Mouse (Mus musculus) CH12.LX (cell line): ENCODE data around the gene Dner. TPM values are rescaled to one million over a fixed set of nuclear protein-coding genes. Genes with fewer than 3 reads are reported as not detected.

Experiments
- DNase-seq: peaks from one replicate; pipeline ENCODE4 v3.0.0-alpha.2; 2013; ENCODE audit errors: extremely low read depth
- H3K27ac ChIP-seq: 2 replicates; pipeline ENCODE4 v1.5.1; 2012; ENCODE audit warnings: low read depth, mild to moderate bottlenecking, control low read depth, moderate library complexity; ENCODE audit not compliant: insufficient read depth
- H3K27me3 ChIP-seq: replicated peaks from 2 replicates; pipeline ENCODE3; 2012; ENCODE audit warnings: inconsistent platforms
- H3K36me3 ChIP-seq, 2 experiments: replicated peaks in 1 of 2; 2 replicates each; pipeline versions ENCODE3 to v1.6.1; 2012; ENCODE audit warnings: inconsistent platforms in 1 of 2, low read length in 1 of 2, mild to moderate bottlenecking in 1 of 2, mixed read lengths in 1 of 2, moderate library complexity in 1 of 2; ENCODE audit not compliant: control insufficient read depth in 1 of 2, insufficient read depth in 1 of 2
- H3K4me1 ChIP-seq, 2 experiments: 2 replicates each; pipeline ENCODE4 v1.6.1; 2012; ENCODE audit warnings: inconsistent platforms in 1 of 2, moderate library complexity in 1 of 2; ENCODE audit not compliant: insufficient read depth in 2 of 2, control insufficient read depth in 1 of 2
- H3K4me2 ChIP-seq: 2 replicates; pipeline ENCODE4 v1.6.1; 2012; ENCODE audit warnings: low read depth, mild to moderate bottlenecking, control low read depth; ENCODE audit not compliant: poor library complexity, insufficient read depth, severe bottlenecking
- H3K4me3 ChIP-seq, 3 experiments: fragments of 150-350 bp in 1 of 3; sonication (generic) in 1 of 3; replicated peaks in 1 of 3; 2 replicates each; pipeline versions ENCODE3 to v1.5.1; 2011 to 2012; ENCODE audit warnings: low read depth in 2 of 3, low read length in 2 of 3, mild to moderate bottlenecking in 2 of 3, moderate library complexity in 2 of 3, control low read depth in 1 of 3, improper control_type of control experiment in 1 of 3, inconsistent platforms in 1 of 3, mixed read lengths in 1 of 3; ENCODE audit not compliant: poor library complexity in 1 of 3
- H3K79me2 ChIP-seq: replicated peaks from 2 replicates; pipeline ENCODE4 v1.6.1; 2012; ENCODE audit warnings: mild to moderate bottlenecking, moderate library complexity; ENCODE audit not compliant: control insufficient read depth, poor library complexity, insufficient read depth, severe bottlenecking; ENCODE audit errors: extremely low read depth
- H3K9ac ChIP-seq: 2 replicates; pipeline ENCODE4 v1.6.1; 2012; ENCODE audit warnings: low read depth, mild to moderate bottlenecking, control low read depth, moderate library complexity; ENCODE audit not compliant: insufficient read depth
- H3K9me3 ChIP-seq: replicated peaks from 2 replicates; pipeline ENCODE3; 2012; ENCODE audit warnings: low read length, inconsistent platforms, mixed read lengths
- CHD1 ChIP-seq: IDR thresholded peaks from 2 replicates; pipeline ENCODE4 v1.6.1; 2012; ENCODE audit warnings: low read depth, low read length, improper control_type of control experiment, inconsistent platforms
- CTCF ChIP-seq, 2 experiments: IDR thresholded peaks in 1 of 2; conservative IDR thresholded peaks in 1 of 2; 2 replicates each; pipeline ENCODE4 v1.5.1; 2011 to 2012; ENCODE audit warnings: low read depth in 2 of 2, low read length in 2 of 2, improper control_type of control experiment in 1 of 2, inconsistent platforms in 1 of 2, mild to moderate bottlenecking in 1 of 2, moderate library complexity in 1 of 2
- E2F4 ChIP-seq: IDR thresholded peaks from 2 replicates; pipeline ENCODE4 v1.6.1; 2011; ENCODE audit warnings: low read depth, low read length, improper control_type of control experiment; ENCODE audit not compliant: insufficient replicate concordance
- ELF1 ChIP-seq: IDR thresholded peaks from 2 replicates; pipeline ENCODE4 v1.6.1; 2014; ENCODE audit warnings: low read depth, mild to moderate bottlenecking, inconsistent platforms, low read length, improper control_type of control experiment
- GABPA ChIP-seq: IDR thresholded peaks from 2 replicates; pipeline ENCODE4 v1.6.1; 2012; ENCODE audit warnings: low read depth, low read length, improper control_type of control experiment, inconsistent platforms; ENCODE audit not compliant: insufficient replicate concordance
- JUN ChIP-seq: IDR thresholded peaks from 2 replicates; pipeline ENCODE4 v1.6.1; 2011; ENCODE audit warnings: low read depth, mild to moderate bottlenecking, low read length, improper control_type of control experiment, moderate library complexity; ENCODE audit not compliant: insufficient read depth
- JUND ChIP-seq: conservative IDR thresholded peaks from 2 replicates; pipeline ENCODE4 v1.6.1; 2011; ENCODE audit warnings: low read depth, low read length, improper control_type of control experiment
- KAT2A ChIP-seq: IDR thresholded peaks from 2 replicates; pipeline ENCODE4 v1.6.1; 2012; ENCODE audit warnings: low read length, improper control_type of control experiment, inconsistent platforms; ENCODE audit not compliant: insufficient replicate concordance
- MAFK ChIP-seq: IDR thresholded peaks from 2 replicates; pipeline ENCODE4 v1.6.1; 2011; ENCODE audit warnings: low read length, improper control_type of control experiment; ENCODE audit not compliant: insufficient replicate concordance
- MAX ChIP-seq: IDR thresholded peaks from 2 replicates; pipeline ENCODE4 v1.6.1; 2011; ENCODE audit warnings: low read length, improper control_type of control experiment
- MAZ ChIP-seq: IDR thresholded peaks from 2 replicates; pipeline ENCODE4 v1.6.1; 2012; ENCODE audit warnings: low read depth, mild to moderate bottlenecking, inconsistent platforms, low read length, improper control_type of control experiment, moderate library complexity
- MXI1 ChIP-seq: IDR thresholded peaks from 2 replicates; pipeline ENCODE4 v1.6.1; 2011; ENCODE audit warnings: mild to moderate bottlenecking, low read depth, low read length, improper control_type of control experiment
- NELFE ChIP-seq: IDR thresholded peaks from 2 replicates; pipeline ENCODE4 v1.6.1; 2011; ENCODE audit warnings: low read depth, low read length, improper control_type of control experiment
- NRF1 ChIP-seq: IDR thresholded peaks from 2 replicates; pipeline ENCODE4 v1.6.1; 2014; ENCODE audit warnings: low read depth, mild to moderate bottlenecking, inconsistent platforms, low read length, improper control_type of control experiment, moderate library complexity
- PAX5 ChIP-seq: IDR thresholded peaks from 2 replicates; pipeline ENCODE4 v1.6.1; 2012; ENCODE audit warnings: low read length, inconsistent platforms, mixed read lengths
- POLR2A ChIP-seq: IDR thresholded peaks from 2 replicates; pipeline ENCODE4 v1.6.1; 2011; ENCODE audit warnings: low read depth, mild to moderate bottlenecking, improper control_type of control experiment, low read length
- RAD21 ChIP-seq: IDR thresholded peaks from 2 replicates; pipeline ENCODE4 v1.6.1; 2011; ENCODE audit warnings: low read depth, mild to moderate bottlenecking, low read length, improper control_type of control experiment, moderate library complexity
- RCOR1 ChIP-seq: conservative IDR thresholded peaks from 2 replicates; pipeline ENCODE4 v1.6.1; 2012; ENCODE audit warnings: low read depth, mild to moderate bottlenecking, inconsistent platforms, low read length, improper control_type of control experiment
- SIN3A ChIP-seq: IDR thresholded peaks from 2 replicates; pipeline ENCODE4 v1.6.1; 2012; ENCODE audit warnings: low read length, improper control_type of control experiment, inconsistent platforms
- SMC3 ChIP-seq: IDR thresholded peaks from 2 replicates; pipeline ENCODE4 v1.6.1; 2011; ENCODE audit warnings: low read depth, low read length, improper control_type of control experiment
- TCF12 ChIP-seq: IDR thresholded peaks from 2 replicates; pipeline ENCODE4 v1.6.1; 2014; ENCODE audit warnings: low read depth, mild to moderate bottlenecking, inconsistent platforms, low read length, improper control_type of control experiment
- UBTF ChIP-seq: IDR thresholded peaks from 2 replicates; pipeline ENCODE4 v1.6.1; 2012; ENCODE audit warnings: low read depth, mild to moderate bottlenecking, inconsistent platforms, low read length, improper control_type of control experiment, moderate library complexity
- ZC3H11A ChIP-seq: IDR thresholded peaks from 2 replicates; pipeline ENCODE4 v1.6.1; 2012; ENCODE audit warnings: low read depth, mild to moderate bottlenecking, inconsistent platforms, low read length, improper control_type of control experiment
- ZKSCAN1 ChIP-seq: IDR thresholded peaks from 2 replicates; pipeline ENCODE4 v1.6.1; 2012; ENCODE audit warnings: low read depth, inconsistent platforms, low read length, improper control_type of control experiment, borderline replicate concordance
- dilution Hi-C: fragments of 300-500 bp; cut with MboI; formaldehyde crosslinking; loops from 2 replicates; pipeline ENCODE4 v1.14.3; 2020; ENCODE audit warnings: low sequenced_read_pairs; ENCODE audit not compliant: extremely low pct_unique_long_range_greater_than_20kb, extremely low pct_ligation_motif_present
- in situ Hi-C: fragments of 300-500 bp; cut with MboI; formaldehyde crosslinking; loops from 3 replicates; pipeline ENCODE4 v1.14.3; 2019; ENCODE audit warnings: low sequenced_read_pairs, low pct_ligation_motif_present, low pct_unique_long_range_greater_than_20kb, mixed read lengths
- polyA plus RNA-seq: library from polyadenylated mRNA; unstranded; fragments of >175 nt; gene quantifications from 2 replicates; pipeline ENCODE4 v1.2.1, GENCODE M21; 2012; ENCODE audit warnings: low read depth; ENCODE audit not compliant: insufficient read length
- total RNA-seq, 2 experiments: library from RNA; depleted of rRNA; stranded (reverse); fragments of 300-350 nt in 1 of 2; fragments of >200 nt in 1 of 2; gene quantifications; 2 replicates each; pipeline ENCODE4 v1.2.3; 2012 to 2014

Dner gene
- total and polyA plus RNA-seq, 3 experiments: not detected

- TF ChIP-seq SMC3 (no peak), ELF1 (no peak), PAX5 (no peak), TCF12 (no peak), MAFK (no peak), POLR2A (no peak), JUND (peak; percentile 59), MXI1 (no peak), ZC3H11A (no peak), SIN3A (no peak), NRF1 (no peak), ZKSCAN1 (no peak), RCOR1 (no peak), MAX (no peak)
Observed at GRCm38 (mm10) chr1:84599025-84599424, 97.0 kb downstream of the Dner start (continued).

- no peak overlapping the region for H3K27ac ChIP-seq
- TF ChIP-seq NELFE: no peak
- TF ChIP-seq SIN3A: no peak
- no peak for TF ChIP-seq SMC3
- TF ChIP-seq TCF12: no peak
- TF ChIP-seq ZC3H11A: no peak
- TF ChIP-seq CTCF (conservative IDR thresholded peaks at IDR 0.05 in 1 of 2, IDR thresholded peaks at IDR 0.05 in 1 of 2; ENCODE audit: low read depth in 2 of 2, low read length in 2 of 2): no peak
- TF ChIP-seq RAD21: no peak
- no peak for TF ChIP-seq JUN
- no peak for TF ChIP-seq NRF1
- TF ChIP-seq E2F4: no peak
- no peak for TF ChIP-seq UBTF
- TF ChIP-seq KAT2A: no peak
- no peaks in the 10 kb centered on the region for H3K36me3 ChIP-seq
- dilution Hi-C loops (no loop called here), in situ Hi-C loops (no loop called here)
- no peaks in the 10 kb centered on the region for H3K27me3 ChIP-seq
- no peak overlapping the region for H3K9ac ChIP-seq
- no peak overlapping the region for H3K4me2 ChIP-seq
- H3K4me3 ChIP-seq: no peak overlapping the region
- DNase-seq: no peak
- peaks cover 0 to 8% of the 10 kb centered on the region in 2 experiments; a peak in 2 of 4 replicates for H3K4me1 ChIP-seq
- no peaks in the 10 kb centered on the region for H3K79me2 ChIP-seq
- no peaks in the 10 kb centered on the region for H3K9me3 ChIP-seq
Observed at GRCm38 (mm10) chr1:84596023-84596422, 100.0 kb downstream of the Dner start.

GRCm38 (mm10) chr1:84592394-84592793 is 103.6 kb downstream of the Dner start:
- Histone ChIP-seq H3K27me3 (no peaks in the 10 kb centered on the region), H3K4me1 (0 out of 4 replicates have a peak, but pooled peaks cover 0 to 5% of the 10 kb centered on the region in 2 experiments), H3K27ac (no peak overlapping the region), H3K9ac (no peak overlapping the region), H3K4me2 (no peak overlapping the region), H3K36me3 (no peaks in the 10 kb centered on the region), H3K4me3 (no peak overlapping the region), H3K9me3 (no peaks in the 10 kb centered on the region), H3K79me2 (no peaks in the 10 kb centered on the region)
- TF ChIP-seq MAZ: no peak
- no peak for TF ChIP-seq RAD21
- TF ChIP-seq GABPA: no peak
- no peak for TF ChIP-seq ZC3H11A
- no peak for TF ChIP-seq CHD1
- TF ChIP-seq UBTF: no peak
- in situ Hi-C loops (no loop called here), dilution Hi-C loops (no loop called here)
- no peak for DNase-seq
